Mouse (Mus musculus) cerebellum, postnatal 10 days (tissue): Measurements from ENCODE around the gene Mapk8ip2.

ENCODE experiments used
- DNase-seq, 2 experiments: peaks; one replicate each; pipeline ENCODE4 v3.0.0; 2021; ENCODE audit warnings: mixed read lengths in 2 of 2

The Mapk8ip2 gene

GRCm38 (mm10) chr15:89452906-89453864, 528 bp upstream of the Mapk8ip2 start:
- DNase-seq = peak; percentile 17 to 28

DNA sequence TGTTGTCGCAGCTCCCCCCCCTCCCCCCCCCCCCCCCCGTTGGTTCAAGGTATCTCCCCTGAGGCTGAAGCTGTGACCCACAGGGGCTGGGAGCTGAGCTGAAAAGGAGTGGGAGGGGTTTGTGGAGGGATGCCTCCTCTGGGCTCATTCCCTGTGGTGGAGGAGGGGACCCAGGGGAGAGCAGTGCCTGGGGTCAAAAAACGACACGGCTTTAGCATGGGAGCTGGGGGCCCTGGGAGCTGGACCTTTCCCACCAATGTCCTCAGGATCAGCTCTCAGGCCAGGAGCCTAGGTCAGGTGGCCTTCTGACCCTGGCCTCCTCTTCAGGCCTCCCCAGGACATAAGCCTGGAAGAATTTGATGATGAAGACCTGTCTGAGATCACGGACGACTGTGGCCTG, 1.1 kb downstream of the Mapk8ip2 start:
- DNase-seq = peak in 1 of 2 experiments; percentile 36

DNA sequence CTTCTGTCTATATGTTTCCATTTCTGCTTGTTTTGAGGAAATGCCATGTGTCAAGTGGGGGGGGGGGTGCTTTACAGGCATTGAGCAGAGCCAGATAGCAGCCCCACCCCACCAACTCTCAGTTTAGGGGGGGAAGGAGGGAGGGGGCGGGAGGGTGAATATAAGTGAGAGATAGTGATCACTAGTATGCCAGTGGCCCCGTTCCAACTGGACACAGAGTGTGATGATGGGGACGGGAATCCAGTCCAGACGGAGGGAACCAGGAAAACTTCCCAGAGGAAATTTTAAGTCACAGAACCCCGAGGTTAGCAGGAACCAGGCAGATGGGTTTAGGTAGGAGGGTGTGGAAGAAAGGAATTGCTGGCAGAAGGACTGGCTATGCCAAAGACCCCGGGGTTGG, 1.9 kb downstream of the Mapk8ip2 start:
- DNase-seq = peak; percentile 48 to 56

GRCm38 (mm10) chr15:89458942-89459341, 5.2 kb downstream of the Mapk8ip2 start:
- peak in 1 of 2 experiments; percentile 6 for DNase-seq

DNA sequence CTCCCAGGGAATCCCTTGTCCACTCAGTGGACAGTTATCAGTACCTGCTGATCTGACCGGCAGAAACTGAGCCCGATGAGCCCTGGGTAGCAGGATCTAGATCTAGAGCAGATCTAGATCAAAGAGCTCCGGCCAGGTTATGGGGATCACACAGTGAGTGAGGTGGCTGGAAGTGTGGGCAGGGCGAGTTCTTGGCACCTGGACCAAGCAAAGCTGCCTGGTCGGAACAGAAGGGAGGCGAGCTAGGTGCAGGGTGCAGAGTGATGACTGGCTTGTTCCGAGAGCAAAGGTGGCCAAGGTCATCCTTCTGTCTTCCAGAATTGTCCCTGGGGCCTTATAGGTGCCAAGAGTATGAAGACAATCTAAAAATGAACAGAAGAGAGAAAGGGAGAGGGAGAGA, 6.1 kb downstream of the Mapk8ip2 start:
- DNase-seq = peak in 1 of 2 experiments; percentile 0

- no peak for DNase-seq
Measured at GRCm38 (mm10) chr15:89460298-89460697, 6.6 kb downstream of the Mapk8ip2 start.

DNA sequence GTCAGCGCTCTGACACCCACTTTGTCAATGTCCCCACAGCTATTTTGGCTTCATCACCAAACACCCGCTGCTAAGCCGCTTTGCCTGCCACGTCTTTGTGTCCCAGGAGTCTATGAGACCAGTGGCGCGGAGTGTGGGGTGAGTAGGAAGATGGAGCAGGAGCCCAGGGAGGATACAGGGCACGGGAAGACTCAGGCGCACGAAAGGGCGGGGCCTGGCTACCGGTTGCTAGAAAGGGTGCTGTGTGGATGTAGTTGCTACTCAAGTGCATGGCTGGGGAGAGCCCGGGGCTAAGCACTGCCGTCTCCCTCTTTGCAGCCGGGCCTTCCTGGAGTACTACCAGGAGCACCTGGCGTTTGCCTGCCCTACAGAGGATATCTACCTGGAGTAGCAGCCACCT, 7.6 kb downstream of the Mapk8ip2 start:
- DNase-seq = no peak

- DNase-seq = no peak
Measured at GRCm38 (mm10) chr15:89462176-89462575, 8.5 kb downstream of the Mapk8ip2 start.

DNA sequence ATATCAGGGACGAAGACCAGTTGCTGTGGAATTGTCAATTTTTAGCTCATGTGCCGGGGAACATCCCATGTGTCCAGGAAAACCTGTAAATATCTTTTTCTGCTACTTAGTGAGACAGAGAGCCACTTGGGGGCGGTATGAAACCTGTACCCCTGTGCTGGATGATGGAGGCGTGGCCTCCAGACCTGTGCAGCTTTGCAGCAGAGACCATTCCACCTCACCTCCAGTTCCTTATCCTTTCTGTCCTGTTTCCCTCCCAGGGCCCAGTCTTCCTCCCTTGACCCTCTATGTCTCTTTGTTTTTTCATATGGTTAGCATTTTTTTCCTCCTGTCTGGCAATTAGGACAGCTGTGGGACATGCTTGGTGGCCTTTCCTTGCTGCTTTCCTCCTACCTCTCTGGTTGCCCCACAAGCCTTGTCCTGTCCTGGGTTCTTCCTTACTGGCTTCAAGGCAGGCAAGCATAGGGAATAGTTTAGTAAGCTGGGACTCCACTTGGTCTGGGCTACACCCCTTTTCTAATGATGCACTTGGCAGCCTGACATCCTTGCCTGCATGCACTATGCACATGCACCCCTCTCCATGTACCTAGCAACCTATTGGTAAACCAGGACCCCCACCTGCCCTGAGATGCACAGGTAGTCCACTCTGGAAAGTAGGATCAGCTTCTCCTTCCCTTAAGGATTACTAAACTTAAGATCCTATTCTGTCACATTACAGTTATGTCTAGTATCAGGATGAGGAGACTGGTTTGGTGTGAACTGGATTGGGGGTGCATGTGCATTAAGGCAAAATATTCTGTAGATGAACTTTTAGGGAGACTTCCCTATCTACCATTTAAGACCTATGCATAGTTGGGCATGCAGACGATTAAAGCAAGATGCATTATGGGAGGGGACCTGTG, 9.9 kb downstream of the Mapk8ip2 start:
- DNase-seq = no peak

GRCm38 (mm10) chr15:89465052-89465451, 11.3 kb downstream of the Mapk8ip2 start:
- DNase-seq = peak; percentile 55 to 60

DNA sequence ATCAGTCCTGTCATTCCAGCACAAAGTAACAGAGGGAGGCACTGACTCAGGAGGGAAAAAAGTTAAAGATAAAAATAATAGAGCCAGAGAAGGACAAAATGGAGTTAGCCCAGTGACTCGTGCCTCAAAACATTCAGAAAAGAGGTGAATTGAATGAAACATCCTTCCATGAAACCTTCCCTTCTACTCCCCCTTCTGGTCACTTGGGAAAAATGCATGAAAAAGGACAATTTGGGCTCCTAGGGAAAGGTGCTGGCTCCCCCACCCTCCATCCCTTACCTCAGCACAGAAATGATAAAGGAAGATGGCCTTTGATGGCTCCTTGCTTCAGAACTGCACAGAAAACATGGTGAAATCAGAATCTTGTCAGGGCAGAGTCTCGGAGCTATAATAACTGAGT, 14.9 kb downstream of the Mapk8ip2 start:
- peak in 1 of 2 experiments; percentile 71 for DNase-seq

- no peak for DNase-seq
Measured at GRCm38 (mm10) chr15:89471476-89471875, 17.8 kb downstream of the Mapk8ip2 start.

DNA sequence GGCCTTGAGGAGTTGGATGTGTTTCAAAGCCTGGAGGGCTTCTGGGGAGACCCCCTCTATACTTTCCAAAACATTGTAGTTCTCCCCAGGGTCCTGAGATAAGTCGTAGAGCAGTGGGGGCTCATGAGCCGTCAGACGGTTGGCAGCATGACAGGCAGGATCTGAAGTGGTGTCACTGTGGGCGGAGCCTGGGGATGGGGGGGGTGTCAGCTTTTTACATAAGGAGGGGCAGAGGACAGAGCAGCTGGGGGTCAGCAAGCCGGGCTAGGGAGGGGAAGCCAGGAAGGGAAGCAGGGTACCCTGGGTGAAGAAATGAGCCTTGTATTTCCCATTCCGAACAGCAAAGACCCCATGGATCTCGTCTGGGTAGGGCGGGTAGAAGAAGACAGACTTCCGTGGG, 19.7 kb downstream of the Mapk8ip2 start:
- DNase-seq = no peak

GRCm38 (mm10) chr15:89473921-89474320, 20.2 kb downstream of the Mapk8ip2 start:
- no peak for DNase-seq

- DNase-seq = peak in 1 of 2 experiments; percentile 52
Measured at GRCm38 (mm10) chr15:89474596-89475292, 21.0 kb downstream of the Mapk8ip2 start.

DNA sequence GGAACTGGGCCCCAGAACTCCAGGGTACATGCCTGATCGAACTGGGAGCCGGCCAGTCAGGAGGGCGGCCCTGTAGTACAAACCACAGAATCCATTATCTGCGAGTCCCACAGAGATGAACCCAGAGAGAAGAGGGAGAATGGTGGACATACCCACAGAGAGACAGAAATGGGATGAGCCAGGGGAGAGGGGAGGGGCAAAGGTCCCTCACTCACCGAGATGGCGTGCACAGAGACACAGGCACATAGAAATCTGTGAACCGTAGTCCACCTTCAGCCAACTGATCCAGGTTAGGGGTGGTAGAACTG, 21.5 kb downstream of the Mapk8ip2 start:
- DNase-seq = no peak

- DNase-seq = peak; percentile 97 to 98
Measured at GRCm38 (mm10) chr15:89475611-89476474, 22.1 kb downstream of the Mapk8ip2 start.

- no peak for DNase-seq
Measured at GRCm38 (mm10) chr15:89476475-89476815, 22.7 kb downstream of the Mapk8ip2 start.

DNA sequence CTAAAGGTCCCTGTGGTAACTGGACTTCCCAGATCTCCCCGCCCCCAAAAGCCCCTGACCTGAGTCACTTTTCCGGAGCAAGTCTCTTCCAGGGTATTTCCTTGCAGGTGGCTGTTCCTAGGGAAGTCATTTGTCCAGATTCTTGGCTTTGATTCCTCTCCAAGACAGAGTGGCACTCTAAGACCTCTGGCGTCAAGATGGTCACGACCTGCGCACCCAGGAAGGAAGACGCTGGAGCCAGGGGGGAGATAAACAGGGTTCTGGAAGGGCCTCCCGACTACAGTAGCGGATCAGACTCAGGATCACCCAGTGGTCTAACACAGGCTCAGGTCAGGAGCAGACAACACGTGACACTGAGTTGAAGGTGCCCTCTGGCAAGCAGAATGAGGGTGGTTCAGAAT, 23.4 kb downstream of the Mapk8ip2 start, which contains the start of gene Arsa:
Gene Arsa, minus strand, starts transcription at position 335 of the 401 bp plus-strand sequence.
- peak in 1 of 2 experiments; percentile 35 for DNase-seq

- DNase-seq = peak in 1 of 2 experiments; percentile 21
Measured at GRCm38 (mm10) chr15:89477806-89478205, 24.1 kb downstream of the Mapk8ip2 start.

- DNase-seq = no peak
Measured at GRCm38 (mm10) chr15:89478622-89479021, 24.9 kb downstream of the Mapk8ip2 start.

DNA sequence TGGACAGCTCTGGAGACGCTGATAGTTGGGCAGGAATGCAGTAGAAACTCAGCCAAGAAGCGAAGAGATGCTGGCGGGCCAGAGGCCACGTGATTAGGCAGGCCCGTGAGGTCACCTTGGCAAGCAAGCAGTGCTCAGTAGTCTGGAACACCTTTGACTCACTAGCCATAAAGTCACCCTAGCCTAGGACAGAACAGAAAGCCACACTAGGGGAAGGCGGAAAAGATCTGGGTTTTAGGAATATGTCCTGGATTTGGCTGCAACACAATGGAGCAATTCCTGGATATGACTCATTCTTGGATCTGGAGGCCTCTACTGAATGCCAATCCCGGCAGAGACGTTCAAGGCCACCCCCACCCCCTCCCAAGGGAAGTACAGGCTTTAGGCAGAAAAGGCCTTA, 26.9 kb downstream of the Mapk8ip2 start:
- peak; percentile 84 to 86 for DNase-seq
